Mouse (Mus musculus): ENCODE results near the gene Naip2. TPM values are rescaled to one million over a fixed set of nuclear protein-coding genes. Genes with fewer than 3 reads are reported as not detected.
"Not testable (repeated sequence)": the region's sequence is repeated elsewhere in the genome, so short reads cannot be mapped to it uniquely, and the experiment has no call there.

Gene Naip2
- polyA plus RNA-seq (2014; fragmentation: Nextera tagmentation; extraction: Ambion mirVana): 0.11 and 0.31 TPM in 2 replicates

DNA sequence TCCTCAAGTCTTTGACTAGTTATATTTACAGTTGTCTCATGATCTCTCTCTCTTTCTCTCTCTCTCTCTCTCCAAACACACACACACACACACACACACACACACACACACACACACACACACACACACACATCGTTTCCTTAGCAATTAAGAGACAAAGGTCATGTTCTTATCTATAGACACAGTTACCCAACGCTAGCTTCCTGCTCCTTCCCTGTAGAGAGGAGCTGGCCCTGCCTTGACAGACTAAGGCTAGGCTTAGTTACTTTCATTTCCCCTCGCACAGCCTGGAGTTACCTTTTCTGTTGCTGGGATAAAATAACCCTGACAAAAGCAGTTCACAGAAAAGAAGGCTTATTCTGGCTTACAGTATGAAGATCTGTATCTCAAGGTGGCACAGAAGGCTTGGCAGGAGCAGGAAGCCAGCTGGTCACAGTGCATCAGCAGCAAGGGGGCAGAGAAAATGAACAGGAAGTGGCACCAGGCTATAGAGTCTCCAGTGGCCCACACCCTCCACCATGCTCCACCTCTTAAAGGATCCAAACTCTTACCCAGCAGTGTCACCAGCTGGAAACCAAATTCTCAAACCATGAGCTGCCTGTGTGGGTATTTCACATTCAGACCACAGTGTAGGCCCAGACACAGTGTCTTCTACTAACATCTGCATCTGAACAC lies at the start of gene Naip2:
Gene Naip2, minus strand, starts transcription at position 434 of the 675 bp plus-strand sequence.
- H3K4me3 ChIP-seq (ENCODE audit: low read depth, low read length); H3K27me3 ChIP-seq (ENCODE audit: control insufficient read depth, insufficient read depth, low read length); H3K9me3 ChIP-seq (ENCODE audit: control insufficient read depth, low read length); H3K36me3 ChIP-seq (ENCODE audit: control insufficient read depth, insufficient read depth, low read length); H3K27ac ChIP-seq (ENCODE audit: low read depth, low read length); H3K4me2 ChIP-seq (ENCODE audit: low read depth, low read length); H3K9ac ChIP-seq (replicated peaks; ENCODE audit: low read depth, low read length); ATAC-seq (ENCODE audit: low read depth); H3K4me1 ChIP-seq (ENCODE audit: control insufficient read depth, insufficient read depth, low read length): not testable (repeated sequence)
- 72% methylated on average over 3 of the region's 3 CpGs for WGBS

DNA sequence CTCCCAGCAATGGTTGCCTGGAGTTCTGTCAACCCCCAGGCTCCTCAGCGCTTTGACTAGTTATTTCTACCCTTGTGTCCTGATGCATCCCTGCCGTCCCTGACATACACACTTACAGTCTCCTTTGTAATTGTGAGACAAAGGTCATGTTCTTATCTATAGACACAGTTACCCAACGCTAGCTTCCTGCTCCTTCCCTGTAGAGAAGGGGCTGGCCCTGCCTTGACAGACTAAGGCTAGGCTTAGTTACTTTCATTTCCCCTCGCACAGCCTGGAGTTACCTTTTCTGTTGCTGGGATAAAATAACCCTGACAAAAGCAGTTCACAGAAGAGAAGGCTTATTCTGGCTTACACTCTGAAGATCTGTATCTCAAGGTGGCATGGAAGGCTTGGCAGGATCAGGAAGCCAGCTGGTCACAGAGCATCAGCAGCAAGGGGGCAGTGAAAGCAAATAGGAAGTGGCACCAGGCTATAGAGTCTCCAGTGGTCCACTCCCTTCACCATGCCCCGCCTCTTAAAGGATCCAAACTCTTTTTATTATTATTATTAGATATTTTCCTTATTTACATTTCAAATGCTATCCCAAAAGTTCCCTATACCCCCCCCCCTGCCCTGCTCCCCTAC lies 45.1 kb upstream of the Naip2 start:
- H3K27ac ChIP-seq (ENCODE audit: low read depth, low read length); H3K36me3 ChIP-seq (ENCODE audit: control insufficient read depth, insufficient read depth, low read length); H3K4me1 ChIP-seq (ENCODE audit: control insufficient read depth, insufficient read depth, low read length); H3K9me3 ChIP-seq (ENCODE audit: control insufficient read depth, low read length); ATAC-seq (ENCODE audit: low read depth); H3K4me2 ChIP-seq (ENCODE audit: low read depth, low read length); H3K4me3 ChIP-seq (ENCODE audit: low read depth, low read length); H3K9ac ChIP-seq (replicated peaks; ENCODE audit: low read depth, low read length); H3K27me3 ChIP-seq (ENCODE audit: control insufficient read depth, insufficient read depth, low read length): not testable (repeated sequence)
- WGBS: 91% methylated on average over 5 of the region's 5 CpGs

GRCm38 (mm10) chr13:100246223-100246622 lies 44.3 kb upstream of the Naip2 start, which contains the start of gene Naip5:
Naip5 (minus strand) TSS chr13:100246323.
- H3K36me3 ChIP-seq (ENCODE audit: control insufficient read depth, insufficient read depth, low read length); H3K4me3 ChIP-seq (ENCODE audit: low read depth, low read length); H3K9me3 ChIP-seq (ENCODE audit: control insufficient read depth, low read length); H3K27ac ChIP-seq (ENCODE audit: low read depth, low read length); H3K4me1 ChIP-seq (ENCODE audit: control insufficient read depth, insufficient read depth, low read length); H3K4me2 ChIP-seq (ENCODE audit: low read depth, low read length); ATAC-seq (ENCODE audit: low read depth); H3K9ac ChIP-seq (replicated peaks; ENCODE audit: low read depth, low read length); H3K27me3 ChIP-seq (ENCODE audit: control insufficient read depth, insufficient read depth, low read length): not testable (repeated sequence)
- WGBS: 93% methylated on average over 4 of the region's 4 CpGs

DNA sequence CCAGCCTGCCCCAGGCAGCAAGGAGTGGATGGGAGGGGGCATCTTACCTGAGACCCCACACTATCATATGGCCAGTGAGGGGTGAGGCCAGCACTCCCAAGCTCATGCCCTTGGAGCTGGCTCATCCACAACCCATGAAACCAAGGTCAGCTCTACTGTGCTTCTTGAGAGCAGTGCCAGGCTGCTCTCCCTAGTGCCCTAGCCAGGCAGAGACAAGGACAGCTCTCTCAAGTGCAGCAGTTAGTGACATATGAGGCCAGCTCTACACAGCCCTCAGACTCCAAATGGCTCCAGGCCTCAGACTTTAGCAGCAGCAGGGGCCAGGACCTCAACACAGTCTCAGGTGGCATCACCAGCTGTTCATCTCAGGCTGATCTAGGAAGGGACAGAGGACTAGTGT lies 41.8 kb upstream of the Naip2 start:
- no peak for ATAC-seq (ENCODE audit: low read depth)
- no peaks in the 10 kb centered on the region for H3K9me3 ChIP-seq (ENCODE audit: control insufficient read depth, low read length)
- H3K9ac ChIP-seq (replicated peaks; ENCODE audit: low read depth, low read length): no peak overlapping the region

DNA sequence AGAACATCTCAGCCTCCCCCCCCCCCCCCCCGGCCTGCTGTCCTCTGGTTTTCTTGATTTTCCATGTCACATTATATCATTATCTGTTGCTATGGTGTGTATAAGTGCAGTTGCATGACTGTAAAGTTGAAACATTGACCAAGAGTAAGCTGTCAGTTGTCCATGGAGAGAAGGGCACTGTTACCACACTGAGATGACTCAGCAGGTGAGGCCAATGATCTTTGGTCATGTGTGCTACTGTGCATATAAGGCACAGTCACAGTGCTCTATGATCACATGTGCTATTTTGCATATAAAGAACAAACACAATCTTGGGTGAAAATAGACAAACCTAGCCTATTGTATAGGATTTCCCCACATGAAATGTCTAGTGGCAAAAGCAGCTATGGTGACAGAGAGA lies 11.8 kb upstream of the Naip2 start:
- 85% methylated on average over 1 of the region's 1 CpGs for WGBS
- not testable (repeated sequence) for H3K27me3 ChIP-seq (ENCODE audit: control insufficient read depth, insufficient read depth, low read length); H3K9ac ChIP-seq (replicated peaks; ENCODE audit: low read depth, low read length); H3K4me1 ChIP-seq (ENCODE audit: control insufficient read depth, insufficient read depth, low read length); H3K36me3 ChIP-seq (ENCODE audit: control insufficient read depth, insufficient read depth, low read length); H3K9me3 ChIP-seq (ENCODE audit: control insufficient read depth, low read length); ATAC-seq (ENCODE audit: low read depth); H3K4me2 ChIP-seq (ENCODE audit: low read depth, low read length); H3K27ac ChIP-seq (ENCODE audit: low read depth, low read length); H3K4me3 ChIP-seq (ENCODE audit: low read depth, low read length)

More for the DNA sequence above, 41.8 kb upstream of the Naip2 start:
- H3K4me3 ChIP-seq (ENCODE audit: low read depth, low read length): no peak overlapping the region
- no peaks in the 10 kb centered on the region for H3K36me3 ChIP-seq (ENCODE audit: control insufficient read depth, insufficient read depth, low read length)
- H3K4me1 ChIP-seq (ENCODE audit: control insufficient read depth, insufficient read depth, low read length): no peaks in the 10 kb centered on the region
- no peaks in the 10 kb centered on the region for H3K27me3 ChIP-seq (ENCODE audit: control insufficient read depth, insufficient read depth, low read length)
- no peak overlapping the region for H3K27ac ChIP-seq (ENCODE audit: low read depth, low read length)
- no peak overlapping the region for H3K4me2 ChIP-seq (ENCODE audit: low read depth, low read length)

DNA sequence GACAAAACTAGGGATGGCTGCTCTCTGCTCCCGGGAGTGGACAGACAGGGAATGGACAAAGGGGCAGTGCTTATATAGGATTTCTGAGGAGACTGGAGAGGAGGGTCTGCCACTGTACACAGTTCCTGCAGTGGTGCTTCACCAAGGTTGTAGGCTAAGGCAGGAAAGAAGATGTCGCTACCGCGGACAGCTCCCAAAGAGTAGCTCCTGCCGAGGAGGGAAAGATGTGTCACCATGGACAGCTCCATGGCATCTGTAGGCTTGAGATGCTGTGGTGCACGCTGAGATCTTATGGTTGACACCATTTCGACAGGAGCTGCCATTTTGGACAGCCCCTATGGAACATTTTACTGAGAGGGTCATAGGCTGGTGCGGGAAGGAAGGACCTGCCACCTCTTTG lies 8.6 kb upstream of the Naip2 start:
- 40% methylated on average over 8 of the region's 8 CpGs for WGBS
- H3K27me3 ChIP-seq (ENCODE audit: control insufficient read depth, insufficient read depth, low read length): no peaks in the 10 kb centered on the region
- no peaks in the 10 kb centered on the region for H3K36me3 ChIP-seq (ENCODE audit: control insufficient read depth, insufficient read depth, low read length)
- no peak overlapping the region for H3K27ac ChIP-seq (ENCODE audit: low read depth, low read length)
- no peaks in the 10 kb centered on the region for H3K9me3 ChIP-seq (ENCODE audit: control insufficient read depth, low read length)
- H3K4me3 ChIP-seq (ENCODE audit: low read depth, low read length): no peak overlapping the region
- no peak for ATAC-seq (ENCODE audit: low read depth)
- H3K9ac ChIP-seq (replicated peaks; ENCODE audit: low read depth, low read length): no peak overlapping the region
- no peaks in the 10 kb centered on the region for H3K4me1 ChIP-seq (ENCODE audit: control insufficient read depth, insufficient read depth, low read length)
- no peak overlapping the region for H3K4me2 ChIP-seq (ENCODE audit: low read depth, low read length)

DNA sequence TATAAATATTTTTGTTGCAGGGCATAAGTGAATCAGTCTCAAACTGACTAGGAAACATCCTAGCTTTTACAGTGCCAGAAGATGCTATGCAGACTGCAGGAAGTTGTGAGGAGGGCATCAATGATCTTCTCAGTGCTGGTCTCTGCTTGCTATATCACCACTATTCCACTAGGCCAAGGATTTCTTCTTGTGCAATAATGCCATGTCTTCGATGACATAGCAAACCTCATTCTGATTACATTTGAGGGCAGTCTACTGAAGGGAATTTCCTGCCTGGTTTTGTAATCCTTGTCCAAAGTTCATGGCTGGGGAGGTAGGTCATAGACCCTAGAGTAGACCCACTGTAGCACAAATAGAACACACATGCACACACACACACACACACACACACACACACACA lies 1.4 kb upstream of the Naip2 start:
- Histone ChIP-seq H3K9ac (replicated peaks; ENCODE audit: low read depth, low read length) (no peak overlapping the region), H3K36me3 (ENCODE audit: control insufficient read depth, insufficient read depth, low read length) (no peaks in the 10 kb centered on the region), H3K9me3 (ENCODE audit: control insufficient read depth, low read length) (no peaks in the 10 kb centered on the region), H3K27me3 (ENCODE audit: control insufficient read depth, insufficient read depth, low read length) (no peaks in the 10 kb centered on the region), H3K4me2 (ENCODE audit: low read depth, low read length) (no peak overlapping the region), H3K27ac (ENCODE audit: low read depth, low read length) (no peak overlapping the region), H3K4me3 (ENCODE audit: low read depth, low read length) (no peak overlapping the region), H3K4me1 (ENCODE audit: control insufficient read depth, insufficient read depth, low read length) (no peaks in the 10 kb centered on the region)
- ATAC-seq (ENCODE audit: low read depth): no peak
- WGBS: 81% methylated on average over 1 of the region's 1 CpGs

- H3K27me3 ChIP-seq (ENCODE audit: control insufficient read depth, insufficient read depth, low read length): no peaks in the 10 kb centered on the region
- ATAC-seq (ENCODE audit: low read depth): no peak
Measured at GRCm38 (mm10) chr13:100200778-100201177, 1.1 kb downstream of the Naip2 start.

GRCm38 (mm10) chr13:100195421-100195820 lies 6.5 kb downstream of the Naip2 start:
- Histone ChIP-seq H3K27ac (ENCODE audit: low read depth, low read length) (no peak overlapping the region), H3K9me3 (ENCODE audit: control insufficient read depth, low read length) (no peaks in the 10 kb centered on the region)
- ATAC-seq (ENCODE audit: low read depth): no peak

More at GRCm38 (mm10) chr13:100200778-100201177, 1.1 kb downstream of the Naip2 start:
- H3K36me3 ChIP-seq (ENCODE audit: control insufficient read depth, insufficient read depth, low read length): no peaks in the 10 kb centered on the region
- H3K4me1 ChIP-seq (ENCODE audit: control insufficient read depth, insufficient read depth, low read length): no peaks in the 10 kb centered on the region
- H3K4me2 ChIP-seq (ENCODE audit: low read depth, low read length): no peak overlapping the region
- H3K9ac ChIP-seq (replicated peaks; ENCODE audit: low read depth, low read length): no peak overlapping the region
- no peak overlapping the region for H3K4me3 ChIP-seq (ENCODE audit: low read depth, low read length)
- H3K9me3 ChIP-seq (ENCODE audit: control insufficient read depth, low read length): no peaks in the 10 kb centered on the region
- no peak overlapping the region for H3K27ac ChIP-seq (ENCODE audit: low read depth, low read length)

More at GRCm38 (mm10) chr13:100195421-100195820, 6.5 kb downstream of the Naip2 start:
- Histone ChIP-seq H3K4me3 (ENCODE audit: low read depth, low read length) (no peak overlapping the region), H3K36me3 (ENCODE audit: control insufficient read depth, insufficient read depth, low read length) (no peaks in the 10 kb centered on the region), H3K4me2 (ENCODE audit: low read depth, low read length) (no peak overlapping the region), H3K4me1 (ENCODE audit: control insufficient read depth, insufficient read depth, low read length) (no peaks in the 10 kb centered on the region), H3K9ac (replicated peaks; ENCODE audit: low read depth, low read length) (no peak overlapping the region), H3K27me3 (ENCODE audit: control insufficient read depth, insufficient read depth, low read length) (no peaks in the 10 kb centered on the region)
- WGBS: 88% methylated on average over 3 of the region's 3 CpGs

All from neural tube, embryonic 14.5 days (tissue).